Mouse (Mus musculus) yolk sac, embryonic 10.5 days (tissue): Measurements from ENCODE around the gene Ttc28.

Experiments used
- DNase-seq: peaks from one replicate; pipeline ENCODE4 v3.0.0-alpha.2; 2017; ENCODE audit warnings: low spot score

The Ttc28 gene

DNA sequence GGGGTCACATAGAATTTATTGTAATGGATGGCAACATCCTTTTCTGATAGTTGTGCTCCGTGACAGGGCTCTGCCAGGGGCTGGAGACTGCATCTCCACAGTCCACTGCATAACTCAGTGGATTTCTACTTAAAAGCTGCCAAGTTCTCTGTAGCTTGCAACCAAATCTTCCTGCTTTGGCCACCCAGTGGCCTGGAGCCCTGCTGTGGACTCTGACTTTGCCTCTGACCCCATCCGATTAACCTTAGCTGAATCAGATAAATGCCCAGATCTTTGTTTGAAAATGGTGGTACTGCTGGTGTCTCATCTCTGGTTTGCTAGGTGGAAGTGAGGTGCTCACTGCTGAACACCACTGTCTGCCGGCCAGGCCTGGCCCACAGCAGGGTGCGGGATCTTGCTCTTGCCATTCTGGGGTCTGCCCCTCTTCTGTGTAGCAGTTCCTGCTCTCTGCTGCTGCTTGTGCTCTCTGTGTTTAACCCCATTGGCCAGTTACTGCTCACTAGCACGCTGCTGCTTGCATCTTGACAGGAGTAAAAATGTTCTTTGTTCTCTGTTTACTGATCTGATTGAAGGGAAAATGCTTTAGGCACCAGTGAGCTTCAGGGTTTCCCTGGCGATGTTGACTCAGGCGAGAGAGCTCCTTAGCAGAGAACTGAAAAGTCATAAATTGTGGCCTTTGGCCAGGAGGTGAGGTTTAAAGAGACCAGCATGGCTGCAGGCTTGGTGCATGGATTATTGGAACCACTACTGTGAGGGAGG is 219.1 kb downstream of the Ttc28 start:
- peak; percentile 70 for DNase-seq

GRCm38 (mm10) chr5:111100585-111100984 is 221.0 kb downstream of the Ttc28 start:
- DNase-seq, result no peak

DNA sequence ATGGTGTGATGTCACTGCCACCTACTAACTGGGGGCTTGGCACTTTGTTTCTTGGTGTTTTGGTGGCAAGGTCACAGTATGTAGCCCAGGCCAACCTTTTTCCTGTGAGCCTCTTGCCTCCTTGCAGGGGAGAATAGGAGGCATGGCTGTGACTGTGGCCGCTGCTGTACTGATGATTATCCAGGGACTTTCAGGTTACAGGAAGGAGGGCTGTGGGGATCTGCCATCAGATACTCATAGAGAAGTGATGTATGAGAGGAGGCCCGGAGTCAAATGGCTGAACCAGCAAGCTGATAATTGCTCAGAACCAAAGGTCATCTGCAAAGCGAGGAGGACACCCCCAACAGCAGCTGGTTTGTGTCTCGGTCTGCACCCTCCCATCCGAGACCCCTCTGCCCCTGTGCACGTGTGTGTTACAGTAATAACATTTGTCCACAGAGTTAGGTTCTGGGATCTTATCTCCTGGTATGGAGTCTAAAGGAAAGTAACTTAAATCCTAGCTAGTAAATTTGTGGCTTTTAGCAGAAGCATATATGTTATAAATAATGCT is 221.9 kb downstream of the Ttc28 start:
- DNase-seq, result no peak

DNA sequence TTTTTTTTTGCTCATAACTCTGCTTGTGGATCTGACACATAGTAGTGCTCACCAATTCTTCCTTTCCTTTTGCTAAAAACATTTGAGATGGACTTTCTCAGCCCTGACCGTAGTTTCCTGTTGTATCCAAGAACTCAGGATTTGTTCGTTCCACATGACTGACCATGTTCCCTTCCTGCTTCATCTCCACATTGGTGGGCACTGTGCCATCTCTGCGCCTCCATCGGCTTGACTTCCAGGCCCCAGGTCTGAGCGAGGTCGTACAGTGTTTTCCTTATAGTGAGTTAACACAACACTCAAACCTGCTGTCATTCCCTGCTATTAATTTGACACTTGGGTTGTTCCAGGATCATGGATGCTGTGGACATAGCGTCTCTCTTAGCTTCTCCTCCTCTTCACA is 225.2 kb downstream of the Ttc28 start:
- DNase-seq, result no peak

GRCm38 (mm10) chr5:111111378-111111777 is 231.8 kb downstream of the Ttc28 start:
- no peak for DNase-seq

- peak; percentile 34 for DNase-seq
Observed at GRCm38 (mm10) chr5:111113183-111113582, 233.6 kb downstream of the Ttc28 start.

GRCm38 (mm10) chr5:111113694-111114375 is 234.2 kb downstream of the Ttc28 start:
- DNase-seq, result peak; percentile 83

GRCm38 (mm10) chr5:111114597-111114996 is 235.0 kb downstream of the Ttc28 start:
- DNase-seq, result no peak

DNA sequence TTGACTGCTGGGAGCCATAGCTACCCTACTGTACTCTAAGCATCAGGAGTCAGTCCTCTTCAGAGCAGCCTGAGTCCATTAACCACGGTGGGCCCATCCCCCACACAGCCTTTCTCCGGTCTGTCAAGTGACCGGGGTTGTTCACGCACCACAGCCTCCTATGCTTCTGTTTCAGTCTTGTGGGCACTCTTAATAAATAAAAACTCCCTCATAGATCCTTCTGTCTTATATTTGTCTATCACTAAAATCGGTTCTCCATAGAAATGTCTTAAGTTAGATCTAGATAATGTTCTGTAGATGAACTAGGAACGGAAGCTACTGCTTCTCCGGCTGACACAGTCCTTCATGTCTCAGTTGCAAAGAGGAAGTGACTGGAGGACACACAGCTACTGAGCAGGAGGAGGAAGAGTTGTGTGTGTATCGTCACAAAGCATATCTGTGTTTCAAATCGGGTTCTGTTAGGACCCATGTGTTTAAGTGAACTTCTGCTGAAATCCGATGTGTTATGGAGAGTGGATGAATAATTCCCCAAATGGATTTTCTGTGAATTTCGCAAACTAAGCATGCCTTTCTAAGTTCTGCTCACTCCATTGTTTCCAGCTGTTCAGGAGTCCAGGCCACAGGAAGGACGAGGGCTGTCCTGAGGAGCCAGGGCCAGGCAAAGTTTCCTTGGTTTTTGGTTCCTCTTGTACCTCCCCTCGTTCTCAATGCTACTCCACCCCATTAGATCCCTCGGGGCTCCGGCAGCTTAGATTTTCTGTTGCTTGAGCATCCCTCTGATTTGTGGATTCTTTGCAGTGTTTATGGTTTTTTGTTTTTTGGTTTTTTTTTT is 236.1 kb downstream of the Ttc28 start:
- no peak for DNase-seq

DNA sequence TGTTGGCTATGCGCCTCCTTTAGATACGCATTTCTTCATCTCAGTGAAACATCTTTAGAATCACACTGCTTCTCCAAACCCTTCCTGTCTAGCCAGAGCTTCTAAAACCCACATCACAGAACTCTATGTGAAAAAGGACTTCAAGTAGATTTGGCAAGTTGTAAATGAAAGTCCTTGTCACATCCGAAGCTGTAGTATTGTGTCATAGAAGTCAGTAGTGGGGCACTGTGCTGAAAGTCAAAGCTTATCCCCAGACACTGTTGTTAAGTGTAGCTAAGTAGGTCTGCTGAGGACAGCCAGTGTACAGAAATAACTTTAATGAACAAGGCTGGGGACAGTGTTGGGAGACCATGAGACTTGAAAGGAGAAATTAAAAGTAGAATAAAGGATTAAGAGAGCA is 240.2 kb downstream of the Ttc28 start:
- DNase-seq, result no peak

- no peak for DNase-seq
Observed at GRCm38 (mm10) chr5:111120298-111120697, 240.7 kb downstream of the Ttc28 start.

- no peak for DNase-seq
Observed at GRCm38 (mm10) chr5:111120705-111121420, 241.3 kb downstream of the Ttc28 start.

DNA sequence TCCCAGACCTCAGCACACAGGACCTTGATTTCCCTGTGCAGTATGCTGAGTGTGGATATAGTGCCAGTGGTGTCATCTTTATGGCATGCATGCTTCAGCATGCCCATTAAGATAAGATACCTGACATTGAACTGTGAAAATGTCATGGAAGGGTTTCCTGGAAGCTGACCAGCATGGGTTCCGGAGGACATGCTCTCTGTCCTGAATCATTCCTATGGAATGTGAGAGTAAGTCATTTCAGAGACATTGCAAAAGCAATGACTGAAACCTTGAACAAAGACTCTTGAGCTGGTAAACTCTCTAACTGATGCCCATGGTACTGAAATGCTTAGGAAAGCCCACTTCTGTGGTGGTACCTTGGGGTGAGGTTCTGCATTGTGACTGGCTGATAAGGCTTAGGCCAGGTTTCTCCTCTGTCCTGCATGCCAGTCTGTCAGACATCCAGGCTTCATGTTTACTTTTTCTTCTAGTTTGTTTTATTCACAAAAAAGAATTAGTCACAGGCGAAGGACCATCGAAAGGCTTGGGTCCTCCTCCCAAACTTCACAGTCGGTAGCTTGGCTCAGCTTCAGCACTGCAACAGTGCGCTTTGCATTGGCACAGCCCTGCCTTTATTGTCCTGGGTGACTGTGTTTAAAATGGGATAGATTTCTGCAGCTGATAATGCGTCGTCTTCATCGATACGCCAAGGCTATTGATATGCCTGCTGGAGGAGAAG is 242.9 kb downstream of the Ttc28 start:
- DNase-seq, result no peak

GRCm38 (mm10) chr5:111123050-111123746 is 243.6 kb downstream of the Ttc28 start:
- no peak for DNase-seq

DNA sequence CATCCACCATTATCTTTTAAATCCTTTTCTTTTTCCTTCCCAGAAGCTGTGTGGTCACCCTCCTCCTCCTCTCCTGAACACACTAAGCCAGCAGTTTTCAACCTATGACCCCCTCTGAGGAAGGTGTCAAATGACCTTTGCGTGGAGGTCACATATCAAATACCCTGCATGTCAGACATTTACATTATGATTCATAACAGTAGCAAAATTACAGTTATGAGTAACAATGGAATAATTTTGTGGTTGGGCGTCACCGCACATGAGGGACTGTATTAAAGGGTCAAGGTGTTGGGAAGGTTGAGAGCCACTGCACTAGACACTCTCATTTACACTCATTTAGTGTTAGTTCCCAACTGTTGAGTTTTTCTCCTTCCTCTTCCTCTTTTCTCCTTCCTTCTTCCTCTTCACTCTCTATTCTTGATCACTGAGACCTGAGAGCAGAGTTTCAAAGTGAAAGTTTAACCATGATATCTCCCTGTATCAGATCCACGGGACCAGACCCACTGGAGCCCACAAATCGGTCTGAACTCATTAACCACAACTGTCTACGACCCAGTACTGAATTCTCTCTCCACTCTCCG is 245.1 kb downstream of the Ttc28 start:
- DNase-seq, result no peak

DNA sequence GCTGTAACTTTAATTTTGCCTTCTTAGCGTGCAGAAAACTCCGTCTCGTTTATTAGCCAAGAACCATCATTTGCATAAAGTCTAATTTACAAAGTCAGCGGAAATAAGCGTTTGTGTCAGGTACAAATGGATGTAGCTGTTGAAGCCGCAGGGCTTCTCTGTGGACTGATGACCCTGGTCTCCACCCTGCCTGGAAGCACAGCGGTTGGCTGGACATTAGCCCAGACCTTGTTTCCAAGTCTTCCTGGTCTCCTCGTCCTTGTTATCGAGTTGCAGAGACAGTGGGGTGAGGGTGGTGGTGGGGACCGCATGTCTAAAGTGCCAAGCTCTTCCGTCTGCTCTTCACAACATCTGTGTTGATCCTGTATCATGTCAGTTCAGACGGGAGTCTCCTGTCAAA is 246.1 kb downstream of the Ttc28 start:
- peak; percentile 37 for DNase-seq

DNA sequence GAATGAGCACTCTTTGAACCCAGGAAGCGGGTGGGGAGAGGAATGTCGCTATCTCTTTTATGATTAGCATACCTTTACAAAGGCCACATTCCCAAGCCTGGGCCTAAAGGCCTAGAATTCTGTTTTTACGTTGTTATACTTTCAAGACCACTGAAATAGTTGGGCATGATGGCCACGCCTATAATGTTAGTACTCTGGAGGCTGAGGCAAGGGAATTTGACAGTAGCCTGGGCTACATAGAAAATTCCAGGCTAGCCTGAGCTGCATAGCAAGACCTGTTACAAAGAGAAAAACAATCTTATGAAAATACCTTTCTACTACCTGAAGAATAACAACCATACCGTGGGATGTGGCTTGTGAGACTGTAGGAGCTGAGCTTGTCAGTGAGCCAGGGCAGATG is 248.2 kb downstream of the Ttc28 start:
- DNase-seq, result no peak

- DNase-seq, result no peak
Observed at GRCm38 (mm10) chr5:111130121-111130520, 250.5 kb downstream of the Ttc28 start.

DNA sequence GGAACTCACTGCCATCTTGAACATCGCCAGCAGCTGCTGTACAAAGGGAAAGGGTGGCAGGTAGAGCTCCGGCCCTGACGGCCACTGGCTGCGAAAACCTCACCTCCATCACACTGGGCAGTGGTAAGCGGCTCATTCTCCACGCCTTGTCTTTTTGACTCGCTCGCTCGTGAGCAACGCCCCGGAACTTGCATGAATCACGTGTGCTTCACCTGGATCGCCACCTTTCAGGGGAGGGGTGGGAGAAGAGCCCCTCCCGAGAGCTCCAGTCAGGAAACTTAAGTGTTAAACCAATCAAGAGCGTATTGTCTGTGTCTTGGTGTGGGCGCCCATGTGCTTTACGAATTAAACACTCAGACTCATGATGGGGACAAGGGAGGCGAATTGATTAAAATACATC is 252.0 kb downstream of the Ttc28 start:
- DNase-seq, result no peak

GRCm38 (mm10) chr5:111133150-111133549 is 253.5 kb downstream of the Ttc28 start:
- no peak for DNase-seq
